Mouse (Mus musculus) heart, postnatal 10 days (tissue): ENCODE results near the gene Pglyrp1. TPM values are rescaled to one million over a fixed set of nuclear protein-coding genes. Genes with fewer than 3 reads are reported as not detected.

Source experiments
- DNase-seq, 2 experiments: peaks; one replicate each; pipeline ENCODE4 v3.0.0; 2021
- intact Hi-C: fragments of 180-260 bp; cut with DNase I; formaldehyde crosslinking; loops from one replicate; pipeline ENCODE4 v1.15.1; 2025
- total RNA-seq, 2 experiments: library from RNA; stranded (reverse); gene quantifications; 2 replicates each; pipeline ENCODE4 v1.2.3; 2021

Gene Pglyrp1
- total RNA-seq, 2 experiments from 2014 or later: 2.0 to 2.8 TPM

DNA sequence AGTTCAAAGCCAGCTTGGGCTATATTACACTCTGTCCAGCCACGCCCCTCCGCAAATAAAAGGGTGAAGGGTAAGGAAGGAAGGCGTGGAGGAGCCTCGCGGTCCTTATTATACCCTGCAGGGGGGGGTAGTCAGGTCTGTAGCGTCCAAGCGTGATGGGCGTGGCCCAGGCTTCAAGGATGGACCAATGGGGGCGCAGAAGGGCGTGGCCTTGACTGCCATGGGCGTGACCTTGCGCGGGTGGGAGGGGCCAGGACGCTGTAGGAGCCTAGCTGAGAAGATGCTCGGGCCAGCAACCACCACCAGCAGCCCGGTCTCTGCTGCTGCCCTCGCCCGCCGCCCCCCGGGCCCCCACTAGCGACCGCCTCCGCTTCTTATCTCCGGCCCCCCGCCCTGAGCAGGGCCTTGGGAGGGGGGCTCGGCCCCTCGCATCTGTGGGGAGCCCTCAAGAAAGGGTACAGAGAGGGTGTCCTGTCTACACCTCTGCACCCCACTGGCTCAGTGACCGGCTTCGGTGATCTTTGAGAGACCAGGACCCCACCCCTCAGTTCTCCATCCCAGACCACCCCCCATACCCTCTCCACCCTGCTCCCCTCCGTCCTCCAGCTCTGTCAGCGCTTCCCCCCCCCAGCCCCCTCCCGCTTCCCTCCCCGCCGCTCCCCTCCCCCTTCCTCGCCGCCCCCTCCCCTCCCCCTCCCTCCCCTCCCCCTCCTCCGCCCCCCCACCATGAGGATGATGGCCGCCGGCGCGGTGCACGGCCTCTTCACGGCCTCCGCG lies 54.2 kb downstream of the Pglyrp1 start, which contains the start of gene Nova2:
Gene Nova2 (plus strand): TSS at position 727 of the 777 bp plus-strand sequence.
- intact Hi-C loops: no loop called here
- DNase-seq: peak; percentile 86 to 88

DNA sequence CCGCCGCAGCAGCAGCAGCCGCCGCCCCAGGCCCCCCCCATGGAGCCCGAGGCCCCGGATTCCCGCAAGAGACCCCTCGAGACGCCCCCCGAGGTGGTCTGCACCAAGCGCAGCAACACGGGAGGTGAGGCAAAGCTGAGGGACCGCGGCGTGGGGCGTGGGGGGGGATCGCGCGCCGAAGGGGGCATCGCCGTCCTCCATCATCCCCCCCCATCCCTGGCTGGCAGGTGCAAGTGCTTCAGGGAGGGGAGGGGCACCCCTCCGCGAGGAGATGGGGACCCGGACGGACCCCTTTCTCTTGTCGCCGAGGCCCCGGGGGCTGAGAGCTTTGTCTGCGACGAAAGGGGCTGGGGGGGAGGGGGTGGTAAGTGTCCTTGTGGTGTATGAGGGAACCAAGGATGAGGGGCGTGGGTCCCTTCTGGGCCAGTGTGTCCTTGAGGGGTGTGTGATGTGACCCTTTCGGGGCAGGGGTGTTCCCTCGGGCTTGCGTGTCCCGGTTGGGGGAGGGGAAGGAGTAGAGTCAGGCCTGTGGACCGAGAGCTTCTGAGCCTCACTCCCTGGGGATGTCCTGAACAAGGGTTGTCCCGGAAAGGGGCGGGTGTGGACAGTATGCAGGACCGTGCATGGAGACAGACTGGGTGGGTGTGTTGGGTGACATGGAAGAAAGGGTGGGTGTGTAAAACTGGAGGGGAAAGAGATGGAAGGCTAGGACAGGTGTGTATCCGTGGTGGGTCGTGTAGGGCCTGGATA lies 55.1 kb downstream of the Pglyrp1 start:
- DNase-seq: peak; percentile 49 to 56
- intact Hi-C loops: loop anchor here (2.0 kb wide), 2 partner anchors 23 to 33 kb away; no protein-coding TSS in a partner anchor

DNA sequence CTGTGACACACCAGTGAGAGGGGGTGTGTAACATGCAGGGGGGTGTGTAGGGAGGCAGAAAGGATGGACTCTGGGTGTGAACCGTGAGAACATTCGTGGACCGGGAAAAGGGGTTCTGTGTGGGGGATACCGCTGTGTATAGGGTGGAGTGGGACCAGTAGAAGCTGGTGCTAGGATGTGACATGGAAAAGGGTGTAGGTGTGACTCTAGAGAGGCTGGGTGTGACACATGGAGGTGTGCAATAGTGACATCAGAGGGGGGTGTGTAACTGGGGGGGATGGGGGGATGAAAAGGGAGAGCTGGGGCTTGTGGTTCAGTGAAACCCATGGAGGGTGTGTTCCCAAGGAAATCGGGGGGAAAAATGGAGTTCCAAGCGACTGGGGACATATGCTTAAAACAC lies 55.8 kb downstream of the Pglyrp1 start:
- intact Hi-C loops: loop anchor here (2.0 kb wide), 2 partner anchors 22 to 32 kb away; no protein-coding TSS in a partner anchor
- DNase-seq: no peak

DNA sequence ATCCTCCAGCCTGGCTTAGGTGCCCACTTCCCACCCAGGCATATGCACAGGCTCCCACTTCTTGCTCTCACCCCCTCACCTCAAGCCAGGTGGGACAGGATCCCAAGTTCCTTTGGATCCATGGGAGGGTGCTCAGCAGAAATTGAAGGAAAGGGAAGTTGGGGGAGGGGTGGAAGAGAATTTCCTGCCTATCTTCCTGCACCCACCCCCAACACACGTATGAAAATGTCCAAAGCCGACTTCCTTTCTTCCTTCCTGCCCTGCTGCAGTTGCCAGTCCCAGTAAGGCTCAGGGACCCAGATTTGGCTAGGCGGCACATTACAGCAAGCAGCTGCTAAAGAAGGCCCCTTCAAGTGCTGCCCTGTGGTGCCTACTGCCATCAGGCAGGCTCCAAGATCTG lies 56.6 kb downstream of the Pglyrp1 start:
- DNase-seq: peak; percentile 38 to 54
- intact Hi-C loops: loop anchor here (2.0 kb wide), 2 partner anchors 21 to 31 kb away; no protein-coding TSS in a partner anchor

Other genes with a start within 250 kb of the Pglyrp1 start
- not detected for gene Psg21, start 214.6 kb upstream of the Pglyrp1 start, total RNA-seq
- not detected for gene Psg20, start 185.1 kb upstream of the Pglyrp1 start, total RNA-seq
- not detected for gene Psg22, start 153.2 kb upstream of the Pglyrp1 start, total RNA-seq
- gene Psg19, start 72.8 kb upstream of the Pglyrp1 start, total RNA-seq: not detected
- gene Psg17, start 49.7 kb upstream of the Pglyrp1 start, total RNA-seq: not detected
- gene Mill2, start 31.4 kb upstream of the Pglyrp1 start, total RNA-seq: 1 to 10 TPM; 5.1 to 5.5 TPM
- gene Ccdc61, start 39.1 kb downstream of the Pglyrp1 start, total RNA-seq: 10 to 100 TPM in 1 of 2 experiments, 1 to 10 TPM in 1; 9.5 to 11.5 TPM
- 10 to 100 TPM in 1 of 2 experiments, 1 to 10 TPM in 1; 9.9 to 10.1 TPM for gene Nova2, start 54.6 kb downstream of the Pglyrp1 start, total RNA-seq
- not detected for gene Nanos2, start 116.1 kb downstream of the Pglyrp1 start, total RNA-seq
- gene Mypop, start 119.9 kb downstream of the Pglyrp1 start, total RNA-seq: 1 to 10 TPM; 1.7 to 2.4 TPM
- gene Irf2bp1, start 132.7 kb downstream of the Pglyrp1 start, total RNA-seq: 10 to 100 TPM; 24.5 to 29.5 TPM
- gene Foxa3, start 152.2 kb downstream of the Pglyrp1 start, total RNA-seq: not detected
- 10 to 100 TPM; 58.3 to 60.9 TPM for gene Sympk, start 153.0 kb downstream of the Pglyrp1 start, total RNA-seq
- gene Rsph6a, start 183.4 kb downstream of the Pglyrp1 start, total RNA-seq: not detected
- gene Dmwd, start 204.9 kb downstream of the Pglyrp1 start, total RNA-seq: 10 to 100 TPM; 48.4 to 50.7 TPM
- gene Dmpk, start 212.5 kb downstream of the Pglyrp1 start, total RNA-seq: 100 to 1,000 TPM; 288 to 299 TPM
- 10 to 100 TPM in 1 of 2 experiments, 1 to 10 TPM in 1; 7.9 to 11.2 TPM for gene Six5, start 223.3 kb downstream of the Pglyrp1 start, total RNA-seq
- gene Gm4969, start 247.0 kb downstream of the Pglyrp1 start, total RNA-seq: under 1 TPM; 0.07 to 0.19 TPM
- 1 to 10 TPM; 5.5 to 7.6 TPM for gene Fbxo46, start 248.5 kb downstream of the Pglyrp1 start, total RNA-seq